Mouse (Mus musculus) intestine, postnatal 0 days (tissue): ENCODE measurements at regions not wholly inside any gene's neighbourhood (a gene's known extent, or its start where the extent isn't known, plus 50 kb on each side); places are given as distances from the start of the nearest gene placed in this dataset.

Source experiments
- ATAC-seq: fragments of 200-750 bp; cut with Nextera tagmentation; 2 replicates; pipeline ENCODE4 v1.8.0; 2017; ENCODE audit warnings: mild to moderate bottlenecking, moderate TSS enrichment, moderate library complexity
- H3K27ac ChIP-seq: fragments of 300-500 bp; sonication (generic); 2 replicates; pipeline ENCODE4 v1.5.1; 2014; ENCODE audit warnings: mild to moderate bottlenecking, low read depth, low read length, moderate library complexity
- H3K27me3 ChIP-seq: fragments of 300-500 bp; sonication (generic); replicated peaks from 2 replicates; pipeline ENCODE4 v1.6.1; 2014; ENCODE audit warnings: low read length, mixed read lengths; ENCODE audit not compliant: control insufficient read depth, insufficient read depth
- H3K36me3 ChIP-seq: fragments of 300-500 bp; sonication (generic); 2 replicates; pipeline ENCODE4 v1.6.1; 2014; ENCODE audit warnings: mild to moderate bottlenecking, moderate library complexity; ENCODE audit not compliant: control insufficient read depth, insufficient read depth
- H3K4me1 ChIP-seq: fragments of 300-500 bp; sonication (generic); replicated peaks from 2 replicates; pipeline ENCODE4 v1.6.1; 2014; ENCODE audit warnings: antibody characterized with exemption, low read length, mixed read lengths; ENCODE audit not compliant: control insufficient read depth, insufficient read depth
- H3K4me2 ChIP-seq: fragments of 300-500 bp; sonication (generic); replicated peaks from 2 replicates; pipeline ENCODE4 v1.6.1; 2014; ENCODE audit warnings: low read depth, mild to moderate bottlenecking, moderate library complexity
- H3K4me3 ChIP-seq: fragments of 300-500 bp; sonication (generic); 2 replicates; pipeline ENCODE4 v1.5.1; 2014; ENCODE audit warnings: low read depth, low read length
- H3K9ac ChIP-seq: fragments of 300-500 bp; sonication (generic); 2 replicates; pipeline ENCODE4 v1.6.1; 2014; ENCODE audit warnings: mild to moderate bottlenecking, low read depth, low read length
- H3K9me3 ChIP-seq: fragments of 300-500 bp; sonication (generic); 2 replicates; pipeline ENCODE4 v1.6.1; 2016; ENCODE audit warnings: mixed run types; ENCODE audit not compliant: control insufficient read depth
- CTCF ChIP-seq: sonication (generic); IDR thresholded peaks from 2 replicates; pipeline ENCODE4 v1.5.1; 2016; ENCODE audit warnings: low read depth, mild to moderate bottlenecking, control low read depth, antibody characterized with exemption, moderate library complexity
- WGBS: fragments of 180-500 bp; shearing (Covaris S2); extraction: QIAGEN DNeasy Blood & Tissue Kit; methylation state at CpG from one replicate; pipeline ENCODE4 v1.1.7; 2014; 5-methylcytosine and 5-hydroxymethylcytosine counted together

DNA sequence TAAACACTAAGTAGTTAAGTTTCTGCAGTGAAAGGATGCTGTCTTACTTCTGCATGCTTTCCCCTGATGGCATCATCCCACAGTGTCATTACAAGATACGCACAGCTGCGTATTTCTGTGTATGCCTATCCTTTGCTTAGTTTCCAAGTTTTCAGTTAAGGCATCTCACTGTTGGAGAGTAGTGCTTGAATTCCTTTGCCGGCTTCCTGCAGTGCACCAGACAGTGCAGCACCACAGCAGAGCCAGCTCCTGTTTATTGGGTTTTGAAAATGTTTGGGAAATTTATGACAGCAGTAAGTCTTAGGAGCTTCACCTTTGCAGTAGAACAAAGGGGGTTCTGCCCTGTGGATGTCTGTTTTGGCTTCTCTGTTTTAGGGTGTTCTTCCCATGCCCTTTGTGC, 165.3 kb downstream of the Slc39a8 start:
- no peak for ATAC-seq
- Histone ChIP-seq H3K27ac (no peak overlapping the region), H3K9me3 (no peaks in the 10 kb centered on the region), H3K27me3 (no peaks in the 10 kb centered on the region), H3K4me3 (no peak overlapping the region), H3K4me2 (no peak overlapping the region), H3K4me1 (no peaks in the 10 kb centered on the region), H3K9ac (no peak overlapping the region), H3K36me3 (no peaks in the 10 kb centered on the region)
- TF ChIP-seq CTCF = no peak
- WGBS = 60% methylated on average over 3 of the region's 3 CpGs

DNA sequence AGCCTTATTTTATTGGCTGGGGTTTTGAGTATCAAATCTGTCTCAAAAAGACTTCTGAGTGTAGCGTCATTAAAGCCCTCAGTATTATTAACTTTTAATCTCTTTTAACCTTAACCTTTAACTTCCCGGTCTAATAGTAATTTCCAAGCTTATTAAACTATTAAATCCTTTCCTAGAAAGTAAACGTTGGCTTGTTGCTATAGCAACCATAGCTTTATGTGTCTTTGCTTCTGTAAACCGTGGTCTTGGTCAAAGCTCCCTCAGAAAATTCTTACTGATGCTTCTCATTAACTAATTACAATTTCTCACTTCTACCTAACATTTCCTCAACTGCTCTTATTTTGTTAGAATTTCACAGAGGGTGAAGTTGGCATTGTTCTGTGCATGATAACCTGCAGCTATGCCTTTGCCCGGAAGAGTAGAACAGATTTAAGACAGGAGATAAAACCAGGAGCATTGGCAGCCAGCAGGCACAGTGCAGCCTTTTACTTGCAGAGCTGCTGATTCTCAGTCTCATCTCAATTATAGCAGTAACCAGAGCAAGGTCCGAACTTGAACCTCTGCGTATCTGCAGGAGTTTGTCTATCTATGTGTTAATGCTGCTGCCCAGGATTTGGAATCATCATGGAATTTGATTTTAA, 165.9 kb downstream of the Slc39a8 start:
- no peak for ATAC-seq
- 42% methylated on average over 7 of the region's 7 CpGs for WGBS

DNA sequence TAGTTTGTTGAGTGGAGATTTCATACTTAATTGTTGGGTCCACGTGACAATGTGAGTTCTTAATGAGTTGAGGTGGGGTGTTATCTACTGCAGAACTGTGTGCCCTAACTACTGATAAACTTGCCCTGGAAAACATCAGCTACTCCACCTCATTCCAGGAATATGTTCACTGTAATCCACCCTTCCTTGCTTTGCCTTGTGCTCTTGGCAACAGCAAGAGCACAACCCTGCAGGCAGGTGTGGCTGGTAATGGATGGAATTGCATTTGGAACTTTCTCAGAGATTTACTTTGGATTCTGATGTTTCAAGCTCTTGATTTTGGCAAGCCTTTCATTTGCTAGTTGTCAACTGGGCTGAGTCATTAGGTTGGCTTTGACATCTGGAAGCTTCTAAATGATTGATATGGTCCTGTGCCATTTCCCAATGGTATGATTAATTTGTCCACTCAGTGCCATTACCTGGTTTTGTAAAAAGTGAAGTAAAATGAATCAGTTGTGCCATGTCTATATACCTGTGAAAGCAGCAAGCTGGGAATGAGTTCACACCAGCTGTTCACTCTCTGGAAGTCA, 175.6 kb downstream of the Slc39a8 start:
- H3K27me3 ChIP-seq = no peaks in the 10 kb centered on the region
- H3K4me2 ChIP-seq = no peak overlapping the region
- H3K9me3 ChIP-seq = no peaks in the 10 kb centered on the region
- 68% methylated on average over 1 of the region's 1 CpGs for whole genome bisulfite sequencing
- no peak overlapping the region for H3K27ac ChIP-seq
- no peak for ATAC-seq
- no peak overlapping the region for H3K4me3 ChIP-seq
- no peak for TF ChIP-seq CTCF
- H3K4me1 ChIP-seq = no peaks in the 10 kb centered on the region
- H3K36me3 ChIP-seq = no peaks in the 10 kb centered on the region
- H3K9ac ChIP-seq = no peak overlapping the region

More for the DNA sequence above, 165.9 kb downstream of the Slc39a8 start:
- Histone ChIP-seq H3K4me3 (no peak overlapping the region), H3K4me2 (no peak overlapping the region), H3K27ac (no peak overlapping the region), H3K4me1 (no peaks in the 10 kb centered on the region), H3K9ac (no peak overlapping the region), H3K27me3 (no peaks in the 10 kb centered on the region), H3K9me3 (no peaks in the 10 kb centered on the region), H3K36me3 (no peaks in the 10 kb centered on the region)
- no peak for TF ChIP-seq CTCF
